Mouse (Mus musculus) left cerebral cortex, adult 6 months (tissue): ENCODE data around the gene Sema4b. TPM values are rescaled to one million over a fixed set of nuclear protein-coding genes. Genes with fewer than 3 reads are reported as not detected.

Experiments
- long read RNA-seq, 2 experiments: library from polyadenylated mRNA; unstranded; transcript quantifications; one replicate each; pipeline ENCODE4 v2.0.0; 2019 to 2020
- polyA plus RNA-seq: library from polyadenylated mRNA; unstranded; fragments of <200 nt; fragmentation: Nextera tagmentation; gene quantifications from 2 replicates; pipeline ENCODE4 v1.2.3, GENCODE M21; 2021

Gene Sema4b
- polyA plus RNA-seq, result 8.1 and 11.0 TPM in 2 replicates
- long read RNA-seq, experiment 1, transcript Sema4b-204 (14 exons, 3,760 nt), result major isoform, 10 of 17 reads
- long read RNA-seq, experiment 1, partial matches to known transcripts, result 1 of 17 reads
- long read RNA-seq, experiment 1, other reads (novel, unspliced or antisense), result 4 of 17 reads
- long read RNA-seq, experiment 2, partial matches to known transcripts, result 0 of 21 reads
- long read RNA-seq, experiment 2, other reads (novel, unspliced or antisense), result 21 of 21 reads

DNA sequence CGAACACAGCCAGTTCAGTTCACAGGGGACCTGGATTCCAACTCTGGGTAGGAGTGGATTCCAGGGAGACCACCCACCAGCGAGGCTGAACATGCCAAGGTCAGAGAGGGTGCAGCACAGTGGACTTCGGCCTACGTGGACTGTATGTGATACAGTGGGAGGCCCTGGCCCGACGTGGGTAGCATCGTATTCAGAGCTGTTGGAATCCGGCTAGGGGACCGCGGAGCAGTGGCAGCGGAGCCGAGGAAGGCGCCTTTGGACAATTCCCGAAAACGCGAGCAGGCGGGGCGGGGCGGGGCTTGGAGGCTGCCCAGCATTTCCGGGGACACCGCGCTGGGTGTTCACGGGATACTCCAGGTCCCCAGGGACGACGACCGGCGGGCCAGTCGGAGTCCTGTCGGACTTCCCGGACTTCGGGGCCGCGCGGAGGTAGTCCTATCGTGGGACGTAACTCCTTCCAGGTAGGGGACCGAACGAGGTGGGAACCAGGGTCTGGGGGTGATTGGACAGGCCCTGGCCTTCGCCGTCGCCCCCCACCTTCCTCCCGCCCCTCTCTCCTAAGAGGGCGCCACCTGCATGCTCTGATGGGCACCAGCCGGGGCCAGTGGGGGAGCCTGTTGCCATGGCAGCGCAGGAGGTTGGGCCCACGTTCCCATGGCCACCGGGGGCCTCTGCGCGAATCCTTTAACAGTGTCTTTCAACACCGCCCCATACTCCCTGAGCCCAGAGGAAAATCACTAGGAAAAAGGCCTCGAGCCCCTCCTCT is at the start of gene Sema4b:
Sema4b (plus strand) TSS at position 311 of the 766 bp plus-strand sequence.

DNA sequence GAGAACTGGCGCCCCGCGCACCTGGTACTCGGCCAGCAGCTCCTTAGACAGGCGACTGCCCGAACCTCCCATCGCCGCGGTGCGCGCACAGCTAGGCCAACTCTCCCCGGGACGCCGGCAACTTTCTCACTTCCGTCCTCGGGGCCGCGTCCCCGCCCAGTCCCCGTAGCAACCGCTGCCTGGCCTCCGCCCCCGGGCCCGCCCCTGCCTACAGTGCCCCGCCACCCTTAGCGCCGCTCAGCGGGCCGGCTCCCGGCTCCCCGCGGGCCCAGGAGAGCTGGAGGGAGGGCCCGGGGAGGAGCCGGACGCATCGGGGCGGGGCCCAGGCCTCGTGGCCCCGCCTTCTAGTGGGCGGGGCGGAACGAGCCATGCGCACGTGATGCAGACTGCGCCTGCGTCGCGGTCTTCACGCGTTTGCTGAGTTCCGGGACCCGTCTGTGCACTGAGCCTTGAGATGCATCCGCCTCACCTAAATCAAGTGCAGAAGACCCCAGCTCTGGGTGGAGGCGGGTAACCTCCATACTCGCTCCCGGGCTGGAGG is 45.9 kb downstream of the Sema4b start, which contains the start of the genes Cib1 and Gdpgp1:
Cib1 (minus strand) TSS at position 325 of the 541 bp plus-strand sequence.
Gdpgp1 (plus strand) TSS at position 377 of the 541 bp plus-strand sequence.

DNA sequence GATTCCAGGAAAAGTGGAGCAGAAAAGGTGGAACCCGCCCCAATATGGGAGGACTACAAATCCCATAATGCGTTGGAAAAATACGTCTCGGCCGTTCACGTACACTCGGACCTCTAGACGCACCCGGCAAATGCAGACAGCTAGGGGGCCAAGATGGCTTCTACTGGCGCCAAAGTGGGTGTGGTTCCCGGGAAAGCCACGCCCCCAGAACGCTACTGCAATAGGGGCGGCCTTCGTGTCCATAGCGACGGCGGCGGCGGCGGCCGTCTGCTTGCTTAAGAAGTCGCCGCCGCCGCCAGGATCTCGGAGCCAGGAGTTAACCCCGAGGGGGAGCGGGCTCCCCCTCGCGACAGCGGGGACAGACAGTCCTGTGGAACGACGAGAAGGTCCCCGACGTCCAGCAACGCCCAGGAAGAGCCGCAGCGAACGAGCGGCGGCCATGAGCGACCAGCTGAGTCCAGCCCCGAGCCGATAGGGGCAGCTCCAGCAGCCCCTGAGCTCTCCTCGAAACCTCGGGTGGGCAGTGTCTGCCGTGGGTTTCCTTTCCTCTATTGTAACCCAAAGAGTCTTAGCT is 59.6 kb downstream of the Sema4b start, which contains the start of gene Ttll13:
Ttll13 (plus strand) TSS at position 229 of the 574 bp plus-strand sequence.

DNA sequence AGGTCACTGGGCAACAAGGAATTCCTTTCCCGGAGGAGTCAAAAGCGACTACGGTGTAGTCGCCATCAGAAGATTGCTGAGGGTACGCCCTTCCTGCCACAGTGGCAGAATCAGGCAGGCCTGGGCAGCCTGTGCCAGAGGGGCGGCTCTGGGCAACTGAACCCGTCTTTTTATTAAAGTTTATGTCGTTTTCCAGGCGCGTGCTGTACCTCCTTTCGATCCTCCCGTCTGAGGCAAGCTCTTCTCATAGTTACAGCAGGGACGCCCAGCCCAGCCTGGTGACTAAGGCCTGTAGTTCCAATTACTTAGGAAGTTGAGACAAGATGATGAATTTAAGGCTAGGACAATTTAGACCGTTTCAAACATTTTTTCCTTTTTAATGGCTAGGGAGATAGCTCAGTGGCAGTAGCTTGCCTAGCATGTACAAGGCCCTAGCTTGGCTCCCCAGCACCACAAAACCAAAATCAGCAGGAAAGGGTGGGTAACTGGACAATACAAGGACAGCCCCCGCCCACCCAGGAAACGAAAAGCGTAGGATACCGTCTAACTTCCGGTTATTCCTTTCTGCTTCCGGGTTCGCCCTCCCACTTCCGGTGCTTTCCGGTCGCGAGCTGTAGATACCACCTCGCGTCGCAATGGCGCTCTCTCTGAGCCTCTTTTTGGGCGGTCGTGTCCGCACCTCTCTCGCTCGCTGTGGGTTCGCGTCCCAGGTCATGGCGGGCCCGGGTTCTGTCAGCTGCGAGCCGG is 74.2 kb downstream of the Sema4b start, which contains the start of gene Ngrn:
Ngrn (plus strand) TSS at position 591 of the 747 bp plus-strand sequence.

DNA sequence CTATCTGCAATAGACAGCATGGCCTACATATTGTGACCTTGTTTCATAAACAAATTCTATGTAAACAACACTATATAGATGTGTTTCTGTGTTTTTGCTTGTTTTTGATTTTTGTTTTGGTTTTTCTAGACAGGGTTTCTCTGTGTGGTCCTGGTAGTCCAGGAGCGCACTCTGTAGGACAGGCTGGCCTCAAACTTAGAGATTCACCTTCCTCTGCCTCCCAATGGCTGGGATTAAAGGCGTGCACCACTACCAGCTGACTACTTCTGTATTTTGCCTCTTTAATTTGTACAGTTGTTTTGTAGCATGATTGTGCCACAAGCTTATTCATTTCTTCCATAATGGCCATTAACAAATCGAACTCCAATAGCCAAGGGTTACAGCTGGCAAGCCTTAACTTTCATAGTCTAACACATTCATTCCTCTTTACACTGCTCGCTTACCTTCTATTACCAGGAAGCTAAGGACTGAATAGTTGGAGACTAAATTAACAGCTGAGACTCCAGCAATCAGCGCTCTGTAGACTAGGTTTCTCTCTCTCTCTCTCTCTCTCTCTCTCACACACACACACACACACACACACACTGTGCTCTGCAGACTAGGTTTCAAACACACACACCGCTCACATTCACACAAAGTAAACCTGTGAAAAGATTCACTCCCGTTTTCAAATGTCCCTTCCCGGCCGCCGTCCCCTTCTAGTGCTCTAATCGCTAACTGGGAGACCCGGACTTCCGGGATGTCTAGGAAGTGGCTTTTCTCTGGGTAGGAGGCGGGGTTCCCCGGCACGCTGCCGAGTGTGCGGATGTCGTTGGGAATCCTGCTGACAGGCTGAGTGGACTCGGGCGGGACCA is 82.5 kb downstream of the Sema4b start, which contains the start of gene Vps33b:
Vps33b (plus strand) TSS at position 753 of the 854 bp plus-strand sequence.

Other genes starting within 250 kb of the Sema4b start
- 3.2 and 3.6 TPM in 2 replicates for gene Zfp710, start 162.0 kb upstream of the Sema4b start, polyA plus RNA-seq
- gene Idh2, start 71.4 kb upstream of the Sema4b start, polyA plus RNA-seq, result 40.1 and 55.6 TPM in 2 replicates
- 53.8 and 63.6 TPM in 2 replicates for gene Cib1, start 46.0 kb downstream of the Sema4b start, polyA plus RNA-seq
- 5.7 and 5.9 TPM in 2 replicates for gene Gdpgp1, start 46.0 kb downstream of the Sema4b start, polyA plus RNA-seq
- 1.7 and 1.9 TPM in 2 replicates for gene Ttll13, start 59.5 kb downstream of the Sema4b start, polyA plus RNA-seq
- 52.0 and 58.3 TPM in 2 replicates for gene Ngrn, start 74.4 kb downstream of the Sema4b start, polyA plus RNA-seq
- 11.1 and 11.4 TPM in 2 replicates for gene Vps33b, start 82.8 kb downstream of the Sema4b start, polyA plus RNA-seq
- 1.1 and 1.3 TPM in 2 replicates for gene Prc1, start 107.6 kb downstream of the Sema4b start, polyA plus RNA-seq
- 0.92 and 1.1 TPM in 2 replicates for gene Rccd1, start 137.6 kb downstream of the Sema4b start, polyA plus RNA-seq
- gene Unc45a, start 154.2 kb downstream of the Sema4b start, polyA plus RNA-seq, result 11.1 and 11.6 TPM in 2 replicates
- 32.9 and 39.4 TPM in 2 replicates for gene Hddc3, start 156.3 kb downstream of the Sema4b start, polyA plus RNA-seq
- gene Man2a2, start 184.5 kb downstream of the Sema4b start, polyA plus RNA-seq, result 12.0 and 14.3 TPM in 2 replicates
- 0.83 and 0.92 TPM in 2 replicates for gene Fes, start 201.1 kb downstream of the Sema4b start, polyA plus RNA-seq
- gene Furin, start 218.6 kb downstream of the Sema4b start, polyA plus RNA-seq, result 1.5 and 4.3 TPM in 2 replicates